Mouse (Mus musculus) heart, embryonic 10.5 days (tissue): ENCODE measurements around the gene Ncaph2. TPM values are rescaled to one million over a fixed set of nuclear protein-coding genes. Genes with fewer than 3 reads are reported as not detected.

Source experiments
- DNase-seq: peaks from one replicate; pipeline ENCODE4 v3.0.0-alpha.2; 2017; ENCODE audit warnings: low spot score
- H3K27ac ChIP-seq: fragments of 300-500 bp; sonication (generic); 2 replicates; pipeline ENCODE4 v1.5.1; 2016; ENCODE audit warnings: mild to moderate bottlenecking
- H3K27me3 ChIP-seq: fragments of 300-500 bp; sonication (generic); 2 replicates; pipeline ENCODE4 v1.6.1; 2016; ENCODE audit warnings: mild to moderate bottlenecking; ENCODE audit not compliant: poor library complexity, insufficient read depth, severe bottlenecking
- H3K36me3 ChIP-seq: fragments of 300-500 bp; sonication (generic); 2 replicates; pipeline ENCODE4 v1.6.1; 2016; ENCODE audit warnings: mild to moderate bottlenecking, moderate library complexity
- H3K4me1 ChIP-seq: fragments of 300-500 bp; sonication (generic); 2 replicates; pipeline ENCODE4 v1.6.1; 2016; ENCODE audit warnings: mild to moderate bottlenecking
- H3K4me3 ChIP-seq: fragments of 300-500 bp; sonication (generic); 2 replicates; pipeline ENCODE4 v1.5.1; 2016; ENCODE audit warnings: mild to moderate bottlenecking, moderate library complexity
- H3K9me3 ChIP-seq: fragments of 300-500 bp; sonication (generic); 2 replicates; pipeline ENCODE4 v1.6.1; 2016; ENCODE audit warnings: mild to moderate bottlenecking, moderate library complexity
- WGBS: fragments of 180-500 bp; shearing (Covaris S2); methylation state at CpG from one replicate; pipeline ENCODE4 v1.1.7; 2016; 5-methylcytosine and 5-hydroxymethylcytosine counted together
- polyA plus RNA-seq: library from polyadenylated mRNA; unstranded; fragments of >200 nt; fragmentation: Nextera tagmentation; extraction: Ambion mirVana; gene quantifications from 2 replicates; pipeline ENCODE4 v1.2.1, GENCODE M21; 2016

Ncaph2 gene
- polyA plus RNA-seq, 1 experiment from 2014 or later: 150 TPM

DNA sequence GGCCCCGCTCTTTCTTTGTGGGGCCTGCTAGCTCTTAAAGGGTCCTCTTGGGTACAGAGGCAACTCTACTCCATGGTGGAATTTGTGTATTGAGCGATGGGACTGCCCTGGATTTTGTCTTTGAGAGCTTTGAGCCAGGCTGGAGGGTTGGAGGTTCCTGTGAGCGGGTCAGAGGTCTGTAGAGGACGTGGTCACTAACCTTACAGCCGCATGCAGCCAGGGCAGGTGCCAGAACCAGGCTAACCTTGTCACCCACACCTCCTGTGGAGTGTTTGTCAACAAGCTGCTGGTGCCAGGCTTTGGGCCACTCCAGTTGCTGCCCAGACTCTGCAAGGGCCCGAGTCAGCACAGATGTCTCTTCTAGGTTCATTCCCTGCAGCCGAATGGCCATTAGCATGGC, 20.5 kb downstream of the Ncaph2 start:
- 77% methylated on average over 7 of the region's 7 CpGs for WGBS
- H3K36me3 ChIP-seq: peaks cover 18% of the 10 kb centered on the region
- DNase-seq: no peak
- H3K4me3 ChIP-seq: no peak overlapping the region
- no peak overlapping the region for H3K27ac ChIP-seq
- H3K4me1 ChIP-seq: peaks cover 50% of the 10 kb centered on the region
- no peaks in the 10 kb centered on the region for H3K9me3 ChIP-seq
- H3K27me3 ChIP-seq: peaks cover 51% of the 10 kb centered on the region

DNA sequence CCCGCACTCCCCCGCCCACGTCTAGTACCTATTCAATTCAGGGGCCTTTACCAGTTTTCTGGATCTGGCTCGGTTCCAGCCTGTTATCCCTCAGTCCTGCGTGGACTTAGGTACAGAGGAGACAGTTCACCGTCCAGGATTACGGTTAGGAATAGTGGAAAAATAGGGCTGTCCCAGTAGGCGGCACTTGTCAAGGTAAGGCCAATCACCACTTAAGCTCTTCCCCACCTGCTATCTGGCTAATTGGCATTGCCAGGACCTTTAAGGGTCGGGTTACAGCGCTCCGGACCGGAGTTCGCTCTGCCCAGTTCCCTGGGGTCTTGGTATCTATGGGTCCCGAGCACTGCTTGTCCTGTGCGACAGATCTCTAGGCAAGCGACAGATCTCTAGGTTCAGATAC, 21.4 kb downstream of the Ncaph2 start, which contains the start of gene Tymp:
Tymp (minus strand) TSS at position 83 of the 400 bp plus-strand sequence.
- H3K27me3 ChIP-seq: peaks cover 60% of the 10 kb centered on the region
- 15% methylated on average over 16 of the region's 16 CpGs for WGBS
- peaks cover 48% of the 10 kb centered on the region for H3K4me1 ChIP-seq
- no peaks in the 10 kb centered on the region for H3K9me3 ChIP-seq
- no peak for DNase-seq
- H3K4me3 ChIP-seq: peak within 1 kb of the TSS; percentile 22
- H3K27ac ChIP-seq: no peak within 1 kb of the TSS
- H3K36me3 ChIP-seq: peaks cover 9% of the 10 kb centered on the region

DNA sequence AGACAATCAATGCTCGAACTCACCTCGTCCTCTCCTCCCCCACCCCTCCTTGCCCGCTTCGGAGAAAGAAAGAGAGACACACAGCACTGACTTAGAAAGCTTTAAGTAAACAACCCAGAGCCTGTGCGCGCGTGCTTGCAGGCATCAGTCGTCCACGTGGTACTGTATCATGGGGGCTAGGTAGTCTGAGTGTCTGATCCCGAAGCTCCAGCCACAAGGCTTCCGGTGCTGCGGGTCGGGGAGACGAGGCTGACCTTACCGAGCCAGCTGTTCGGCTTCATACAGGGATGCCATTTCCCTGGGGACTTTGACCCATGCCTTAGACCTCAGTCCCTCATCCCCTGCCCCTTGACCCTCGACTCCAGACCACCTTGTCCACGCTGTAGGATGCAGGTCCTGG, 21.8 kb downstream of the Ncaph2 start:
- Histone ChIP-seq H3K36me3 (peaks cover 5% of the 10 kb centered on the region), H3K4me1 (peaks cover 44% of the 10 kb centered on the region), H3K27ac (no peak overlapping the region), H3K9me3 (no peaks in the 10 kb centered on the region), H3K4me3 (peak overlapping the region; percentile 22), H3K27me3 (peaks cover 62% of the 10 kb centered on the region)
- DNase-seq: no peak
- 5% methylated on average over 18 of the region's 18 CpGs for WGBS

DNA sequence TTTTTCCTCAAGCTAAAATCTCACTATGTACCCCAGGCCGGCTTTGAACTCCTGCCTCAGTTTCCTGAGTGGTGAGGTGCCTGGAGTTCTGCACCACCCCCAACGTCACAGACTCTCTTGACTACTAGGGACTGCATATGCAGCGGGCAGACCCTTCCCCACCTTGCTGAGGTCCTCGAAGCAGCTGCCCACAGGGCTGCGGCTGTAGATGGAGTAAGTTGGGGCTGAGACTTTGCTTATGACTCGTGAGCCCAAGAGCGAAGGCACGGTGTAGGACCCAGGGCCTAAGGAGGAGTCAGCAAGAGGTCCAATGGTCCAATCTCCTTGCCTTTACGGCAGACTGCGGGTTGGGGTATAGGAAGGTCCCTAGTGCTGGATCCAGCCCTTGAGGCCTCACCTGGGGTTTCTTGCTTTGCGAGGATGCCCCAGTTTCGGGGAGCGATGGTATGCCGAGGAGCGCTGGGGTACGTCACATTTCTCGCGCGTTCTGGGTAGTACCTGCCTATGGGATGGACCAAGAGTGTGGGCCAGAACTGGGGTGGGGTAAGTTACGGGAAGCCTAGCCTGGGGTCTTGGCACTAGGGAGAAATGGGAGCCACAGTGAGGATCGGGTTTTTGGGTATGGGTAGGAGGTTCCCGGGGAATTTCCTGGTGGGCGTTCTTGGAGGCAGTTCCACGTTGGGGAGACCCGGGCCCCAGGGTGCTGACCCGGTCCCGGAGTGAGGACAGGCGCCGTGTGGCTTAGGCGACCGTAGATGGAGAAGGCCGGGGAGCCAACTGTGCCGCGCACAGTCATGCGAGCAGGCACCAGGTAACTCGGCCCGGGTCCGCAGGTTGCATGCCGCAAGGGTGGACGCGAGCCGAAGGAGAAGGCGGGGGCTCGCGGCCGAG, 22.7 kb downstream of the Ncaph2 start:
- H3K9me3 ChIP-seq: no peaks in the 10 kb centered on the region
- H3K27ac ChIP-seq: no peak overlapping the region
- peak overlapping the region; percentile 60 for H3K4me3 ChIP-seq
- peaks cover 68% of the 10 kb centered on the region for H3K27me3 ChIP-seq
- H3K36me3 ChIP-seq: no peaks in the 10 kb centered on the region
- DNase-seq: no peak
- H3K4me1 ChIP-seq: peaks cover 36% of the 10 kb centered on the region
- 10% methylated on average over 46 of the region's 46 CpGs for WGBS

DNA sequence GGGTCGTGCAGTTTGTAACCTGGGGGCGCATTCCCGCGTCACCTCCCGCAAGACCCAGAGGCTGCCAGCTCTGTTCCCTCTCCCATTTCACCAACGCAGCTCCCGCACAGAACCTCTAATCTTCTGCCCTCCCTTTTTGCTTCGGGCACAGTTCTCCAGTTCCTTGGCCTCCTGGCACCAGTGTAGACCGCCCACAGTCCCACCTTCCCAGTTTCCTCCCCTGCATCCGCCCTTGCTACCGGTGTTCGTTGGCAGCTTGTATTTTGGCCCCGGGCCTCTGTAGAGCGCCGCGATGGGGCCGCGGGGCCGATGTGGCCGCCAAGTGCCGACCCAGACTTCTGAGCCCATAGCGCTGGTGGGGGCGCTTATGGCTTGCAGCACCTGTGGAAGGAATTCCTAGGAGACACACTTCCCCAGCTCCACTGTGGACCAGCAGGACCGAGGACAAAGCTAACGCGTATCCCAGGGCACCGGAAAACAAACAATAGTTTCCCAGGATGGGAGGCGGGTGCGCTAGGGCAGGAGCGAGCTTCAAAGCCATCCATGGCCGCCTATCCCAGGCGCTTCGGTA, 23.4 kb downstream of the Ncaph2 start, which contains the start of gene Odf3b:
Odf3b (minus strand) TSS at position 452 of the 571 bp plus-strand sequence.
- H3K27me3 ChIP-seq: peaks cover 68% of the 10 kb centered on the region
- H3K9me3 ChIP-seq: no peaks in the 10 kb centered on the region
- H3K4me1 ChIP-seq: peaks cover 33% of the 10 kb centered on the region
- H3K36me3 ChIP-seq: no peaks in the 10 kb centered on the region
- peak within 1 kb of the TSS; percentile 59 for H3K27ac ChIP-seq
- no peak for DNase-seq
- under 1% methylated on average over 33 of the region's 33 CpGs for WGBS
- H3K4me3 ChIP-seq: peak within 1 kb of the TSS; percentile 60

DNA sequence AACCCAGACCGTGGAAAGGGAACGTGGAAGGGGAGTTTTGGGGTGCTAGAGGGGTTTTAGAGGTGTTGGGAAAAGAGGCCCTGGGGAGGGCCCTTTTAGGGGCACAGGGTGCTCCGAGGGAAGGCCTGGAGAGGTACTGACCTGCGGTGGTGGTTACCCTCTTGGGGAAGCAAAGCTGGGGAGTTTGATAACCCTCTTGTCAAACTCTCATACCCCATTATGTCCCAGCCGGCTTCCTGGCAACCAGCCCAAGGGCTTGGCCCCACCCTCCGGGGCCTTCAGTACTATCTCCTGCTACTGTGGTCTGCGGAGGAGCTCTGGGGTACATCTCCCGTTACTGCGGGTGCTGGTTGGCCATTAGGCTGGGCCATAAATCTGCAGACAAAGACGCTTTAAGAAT, 23.9 kb downstream of the Ncaph2 start:
- Histone ChIP-seq H3K4me3 (peak overlapping the region; percentile 60), H3K27ac (peak overlapping the region; percentile 59), H3K9me3 (no peaks in the 10 kb centered on the region), H3K27me3 (peaks cover 69% of the 10 kb centered on the region), H3K4me1 (peaks cover 29% of the 10 kb centered on the region), H3K36me3 (no peaks in the 10 kb centered on the region)
- WGBS: 8% methylated on average over 10 of the region's 10 CpGs
- DNase-seq: no peak

DNA sequence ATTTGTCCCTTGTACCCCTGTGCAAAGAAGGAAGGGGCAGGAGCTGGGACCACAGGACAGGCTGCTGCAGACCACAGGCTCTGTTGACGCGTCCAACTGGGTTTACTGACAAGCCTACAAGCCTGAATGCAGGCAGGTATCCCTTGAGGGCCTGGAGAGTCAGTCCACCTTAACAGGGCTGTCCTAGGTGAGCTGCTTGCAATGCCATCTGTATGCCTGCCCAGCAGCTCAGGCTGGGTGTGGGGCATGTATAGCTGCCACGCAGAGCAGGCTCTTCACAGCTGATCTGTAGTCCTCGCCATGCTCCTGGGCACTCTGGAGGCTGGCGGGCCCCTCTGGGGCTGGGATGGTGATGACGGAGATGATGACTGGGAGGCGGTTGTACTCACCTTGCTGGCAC, 29.1 kb downstream of the Ncaph2 start, which contains the start of gene Klhdc7b:
Klhdc7b (plus strand) TSS at position 301 of the 400 bp plus-strand sequence.
- Histone ChIP-seq H3K27me3 (peaks cover 73% of the 10 kb centered on the region), H3K36me3 (no peaks in the 10 kb centered on the region), H3K4me1 (peaks cover under 1% of the 10 kb centered on the region), H3K9me3 (no peaks in the 10 kb centered on the region), H3K27ac (no peak within 1 kb of the TSS), H3K4me3 (no peak within 1 kb of the TSS)
- no peak for DNase-seq
- 79% methylated on average over 7 of the region's 7 CpGs for WGBS

DNA sequence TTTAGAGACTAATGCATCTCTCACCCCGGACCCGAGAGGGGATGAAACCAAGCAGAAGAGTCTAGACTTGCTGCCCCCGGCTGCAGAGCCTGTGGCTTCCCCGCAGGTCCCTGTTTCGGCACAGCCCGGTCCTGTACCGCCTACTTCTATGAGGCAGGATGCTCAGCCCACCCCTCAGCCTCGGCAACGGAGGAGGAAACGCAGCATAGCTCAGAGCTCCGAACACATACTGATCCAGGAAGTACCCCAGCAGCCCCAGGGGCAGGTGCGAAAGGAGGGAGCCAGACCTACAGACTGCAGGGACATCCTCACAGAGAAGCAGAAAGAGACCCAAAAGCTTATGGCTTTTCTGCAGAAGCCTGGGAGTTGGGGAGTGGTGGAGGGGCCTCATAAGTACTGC, 31.6 kb downstream of the Ncaph2 start:
- H3K27me3 ChIP-seq: peaks cover 52% of the 10 kb centered on the region
- H3K9me3 ChIP-seq: no peaks in the 10 kb centered on the region
- H3K4me3 ChIP-seq: no peak overlapping the region
- no peaks in the 10 kb centered on the region for H3K36me3 ChIP-seq
- no peak overlapping the region for H3K27ac ChIP-seq
- H3K4me1 ChIP-seq: no peaks in the 10 kb centered on the region
- 41% methylated on average over 12 of the region's 12 CpGs for WGBS
- DNase-seq: no peak

DNA sequence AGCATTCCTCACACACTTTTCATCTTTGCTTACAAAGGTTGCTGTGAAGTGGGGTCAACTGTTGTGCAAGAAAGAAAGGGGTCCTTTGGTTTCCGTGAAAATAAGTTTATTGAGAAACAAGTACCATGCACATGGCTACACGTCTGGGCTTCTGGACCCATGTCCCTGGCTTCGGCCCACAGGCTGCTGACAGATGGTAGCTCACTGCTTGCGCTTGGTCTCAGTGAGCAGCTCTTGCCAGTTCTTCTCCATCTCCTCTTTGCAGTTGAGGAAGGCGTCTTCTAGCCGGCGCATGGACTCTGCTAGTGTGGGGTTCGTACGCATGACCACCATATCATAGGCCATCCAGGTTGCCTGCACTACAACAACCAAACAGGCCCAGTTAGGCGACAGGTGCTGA, 34.6 kb downstream of the Ncaph2 start:
- Histone ChIP-seq H3K27me3 (peaks cover 37% of the 10 kb centered on the region), H3K4me3 (no peak overlapping the region), H3K27ac (no peak overlapping the region), H3K4me1 (no peaks in the 10 kb centered on the region), H3K9me3 (no peaks in the 10 kb centered on the region), H3K36me3 (no peaks in the 10 kb centered on the region)
- no peak for DNase-seq
- WGBS: 89% methylated on average over 10 of the region's 10 CpGs

DNA sequence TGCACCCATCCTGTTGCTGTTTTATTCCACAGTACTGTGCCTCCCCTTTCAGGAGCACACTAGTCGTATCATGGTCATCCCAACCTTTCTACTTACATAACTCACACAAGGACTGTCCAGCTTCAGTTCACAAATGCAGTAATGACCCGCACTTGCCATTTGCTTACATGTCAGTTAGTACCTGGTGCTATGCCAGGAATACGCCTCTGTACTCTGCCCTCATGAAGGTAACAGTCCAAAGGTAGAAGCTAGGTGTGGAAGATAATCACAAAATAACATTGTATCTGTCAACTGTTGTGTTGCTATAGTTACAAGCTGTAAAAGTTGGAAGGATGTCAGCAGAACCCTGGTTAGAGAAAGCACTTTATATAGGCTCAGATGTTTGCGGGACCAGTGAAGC, 41.4 kb downstream of the Ncaph2 start:
- no peak for DNase-seq
- 82% methylated on average over 4 of the region's 4 CpGs for WGBS
- Histone ChIP-seq H3K27ac (no peak overlapping the region), H3K36me3 (no peaks in the 10 kb centered on the region), H3K9me3 (no peaks in the 10 kb centered on the region), H3K4me3 (no peak overlapping the region), H3K4me1 (no peaks in the 10 kb centered on the region), H3K27me3 (no peaks in the 10 kb centered on the region)

DNA sequence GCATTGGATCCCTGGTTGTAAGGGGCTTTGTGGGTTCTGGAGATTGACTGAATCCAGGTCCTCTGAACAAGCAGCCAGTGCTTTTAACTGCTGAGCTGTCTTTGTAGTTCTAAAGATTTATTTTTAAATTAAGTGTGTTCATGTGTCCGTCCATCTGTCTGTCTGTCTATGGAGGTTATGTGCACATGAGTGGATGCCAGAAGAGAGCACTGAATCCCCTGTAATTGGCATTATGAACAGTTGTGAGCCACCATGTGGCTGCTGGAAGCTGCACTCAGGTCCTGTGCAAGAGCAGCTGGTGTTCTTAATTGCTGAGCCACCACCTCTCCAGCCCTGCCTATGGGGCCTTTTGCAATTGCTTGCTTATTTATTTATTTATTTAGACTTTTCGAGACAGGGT, 42.6 kb downstream of the Ncaph2 start:
- no peak overlapping the region for H3K4me3 ChIP-seq

DNA sequence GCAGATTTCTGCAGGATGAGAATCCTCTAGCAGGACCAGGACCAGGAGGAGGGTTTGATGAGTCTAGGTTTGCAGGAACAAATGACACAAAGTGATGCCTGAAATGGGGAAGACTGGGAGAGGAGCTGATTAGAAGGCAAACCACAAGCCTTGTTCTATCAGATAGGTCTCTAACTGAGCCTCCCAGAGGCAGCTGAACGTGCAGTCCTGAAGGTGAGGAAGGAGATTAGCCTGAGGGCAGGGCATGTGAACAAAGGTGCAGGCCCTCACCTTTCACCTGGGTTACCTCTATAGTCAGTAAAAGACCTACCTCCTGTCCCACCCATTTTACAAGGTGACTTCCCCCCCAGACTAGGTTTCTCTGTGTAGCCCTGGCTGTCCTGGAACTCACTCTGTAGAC, 44.2 kb downstream of the Ncaph2 start:
- Histone ChIP-seq H3K4me1 (no peaks in the 10 kb centered on the region), H3K4me3 (no peak overlapping the region), H3K9me3 (no peaks in the 10 kb centered on the region), H3K27ac (no peak overlapping the region), H3K36me3 (no peaks in the 10 kb centered on the region), H3K27me3 (no peaks in the 10 kb centered on the region)
- 56% methylated on average over 1 of the region's 1 CpGs for WGBS
- no peak for DNase-seq

More for the DNA sequence above, 42.6 kb downstream of the Ncaph2 start:
- Histone ChIP-seq H3K27ac (no peak overlapping the region), H3K36me3 (no peaks in the 10 kb centered on the region), H3K9me3 (no peaks in the 10 kb centered on the region), H3K27me3 (no peaks in the 10 kb centered on the region), H3K4me1 (no peaks in the 10 kb centered on the region)
- DNase-seq: no peak
- 84% methylated on average over 2 of the region's 2 CpGs for WGBS

DNA sequence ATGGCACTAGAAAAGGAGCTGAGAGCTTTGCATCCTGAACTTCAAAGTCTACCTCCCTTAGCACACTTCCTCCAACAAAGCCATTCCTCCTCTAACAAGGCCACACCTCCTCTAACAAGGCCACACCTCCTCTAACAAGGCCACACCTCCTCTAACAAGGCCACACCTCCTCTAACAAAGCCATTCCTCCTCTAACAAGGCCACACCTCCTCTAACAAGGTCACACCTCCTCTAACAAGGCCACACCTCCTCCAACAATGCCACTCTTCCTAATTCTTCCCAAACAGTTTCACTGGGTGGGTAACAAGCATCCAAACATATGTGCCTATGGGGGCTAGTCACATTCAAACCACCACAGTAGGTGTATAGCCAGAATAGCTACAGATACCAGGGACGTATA, 47.0 kb downstream of the Ncaph2 start:
- no peak overlapping the region for H3K4me3 ChIP-seq
- no peaks in the 10 kb centered on the region for H3K4me1 ChIP-seq
- no peak overlapping the region for H3K27ac ChIP-seq
- DNase-seq: no peak
- H3K9me3 ChIP-seq: no peaks in the 10 kb centered on the region
- H3K36me3 ChIP-seq: no peaks in the 10 kb centered on the region
- WGBS: 79% methylated on average over 1 of the region's 1 CpGs
- no peaks in the 10 kb centered on the region for H3K27me3 ChIP-seq
